In genomic region chr1:46022262-46022661, GRCm38 (mm10) we compare ENCODE assay signal across 9 mouse cellular contexts. TPM values are rescaled to one million over a fixed set of nuclear protein-coding genes. Genes with fewer than 3 reads are reported as not detected.
DNase-seq lines count a peak whose midpoint lies in the region; ATAC-seq and TF ChIP-seq lines count a peak whose summit lies in the region.
"Had no signal": no experiment of that assay in that cellular context is flagged by ENCODE, and none has a peak within 500 bp of the region (broad histone marks: within the 10 kb centered on the region; RNA-seq: fewer than 3 reads in every experiment).

No protein-coding gene starts in this region.

- no peaks in the 10 kb centered on the region for H3K4me1 ChIP-seq in kidney, postnatal 0 days (replicated peaks; ENCODE audit: insufficient read depth, low read length)
- H3K4me1 ChIP-seq: embryonic facial prominence, embryonic 13.5 days; limb, embryonic 15.5 days had no signal

- H3K27ac ChIP-seq in kidney, postnatal 0 days: no peak overlapping the region
- H3K27ac ChIP-seq: embryonic facial prominence, embryonic 13.5 days; limb, embryonic 15.5 days had no signal

- in situ Hi-C loops in Patski (cut with MboI; ENCODE audit: low pct_unique_long_range_greater_than_20kb): loop anchor here (5.0 kb wide), 2 partner anchors 90 to 200 kb away; no protein-coding TSS in a partner anchor

- POLR2A ChIA-PET in Patski (lab: Charles Lee): no interaction called here

- ATAC-seq in Patski: no peak
- ATAC-seq in kidney, postnatal 0 days (replicated peaks; ENCODE audit: low FRiP score, low read depth): 0 out of 2 replicates have a peak, but pooled peaks have one; percentile 25
- ATAC-seq in megakaryocyte-erythroid progenitor cell, adult 5-6 weeks (replicated peaks; ENCODE audit: low FRiP score, low TSS enrichment, poor library complexity, severe bottlenecking): peak; percentile 60

- H3K9ac ChIP-seq in kidney, postnatal 0 days (ENCODE audit: low read depth, low read length): no peak overlapping the region
- H3K9ac ChIP-seq: embryonic facial prominence, embryonic 13.5 days; limb, embryonic 15.5 days had no signal

- H3K4me2 ChIP-seq in kidney, postnatal 0 days (ENCODE audit: low read length): no peak overlapping the region
- H3K4me2 ChIP-seq: embryonic facial prominence, embryonic 13.5 days; limb, embryonic 15.5 days had no signal

- CTCF ChIA-PET in Patski (lab: Charles Lee): no interaction called here

- no peaks in the 10 kb centered on the region for H3K27me3 ChIP-seq in Patski
- no peaks in the 10 kb centered on the region for H3K27me3 ChIP-seq in kidney, postnatal 0 days (ENCODE audit: insufficient read depth, low read length)
- H3K27me3 ChIP-seq: embryonic facial prominence, embryonic 13.5 days; limb, embryonic 15.5 days had no signal

- no peaks in the 10 kb centered on the region for H3K36me3 ChIP-seq in kidney, postnatal 0 days (ENCODE audit: insufficient read depth, low read length)
- H3K36me3 ChIP-seq: embryonic facial prominence, embryonic 13.5 days; limb, embryonic 15.5 days had no signal

- peak; percentile 50 to 55 for DNase-seq in left cerebral cortex, adult 18-20 months (ENCODE audit: low spot score in 2 of 2)
- no peak for DNase-seq in left cerebral cortex, postnatal 36 days (ENCODE audit: low spot score in 2 of 2)
- no peak for DNase-seq in Patski (ENCODE audit: low read depth, low spot score)
- DNase-seq in embryo, embryonic 10.5 days (ENCODE audit: low spot score): peak; percentile 65
- DNase-seq in kidney, postnatal 0 days (ENCODE audit: low spot score): peak; percentile 82
- DNase-seq in urinary bladder, postnatal 4 days (ENCODE audit: low spot score in 2 of 2): no peak

- WGBS in kidney, postnatal 0 days: 33% methylated on average over 2 of the region's 2 CpGs

- no peaks in the 10 kb centered on the region for H3K9me3 ChIP-seq in kidney, postnatal 0 days (replicated peaks; ENCODE audit: low read length)
- H3K9me3 ChIP-seq: embryonic facial prominence, embryonic 13.5 days; limb, embryonic 15.5 days had no signal

- peak; percentile 51 for TF ChIP-seq CTCF in Patski (IDR thresholded peaks at IDR 0.05)
- TF ChIP-seq CTCF in kidney, postnatal 0 days (IDR thresholded peaks at IDR 0.05; ENCODE audit: low read depth): peak; percentile 86

- intact Hi-C loops in left cerebral cortex, postnatal 36 days (cut with DNase I): loop anchor here (2.0 kb wide), 1 partner anchor 207 kb away; no protein-coding TSS in a partner anchor

- H3K4me3 ChIP-seq in kidney, postnatal 0 days (replicated peaks; ENCODE audit: low read depth, low read length): no peak overlapping the region
- H3K4me3 ChIP-seq: embryonic facial prominence, embryonic 13.5 days; limb, embryonic 15.5 days had no signal

RNA-seq across cellular contexts. Expression of gene Dnah7b, which starts 43.9 kb away (rescaled TPM):
- total RNA-seq in left cerebral cortex, adult 18-20 months (2021): under 1 TPM; 0.70 to 0.75 TPM
- 1 to 10 TPM; 1.4 to 2.4 TPM for total RNA-seq in left cerebral cortex, postnatal 36 days (2021)
- 4.2 TPM for polyA plus RNA-seq in Patski (2021)
- polyA plus RNA-seq in kidney, postnatal 0 days (2015; fragmentation: Nextera tagmentation; extraction: Ambion mirVana): 1.4 and 1.9 TPM in 2 replicates
- total RNA-seq in megakaryocyte-erythroid progenitor cell, adult 5-6 weeks (2014; fragmentation: Nextera tagmentation): not detected in 2 replicates
- total RNA-seq in megakaryocyte-erythroid progenitor cell, adult 5-6 weeks (2017): not detected in 2 replicates

Comparison
In these comparisons a context has a peak if more than half of its experiments do, and no peak if none do; other contexts are left out.
1. DNase-seq: peak in left cerebral cortex, adult 18-20 months (2 of 2), embryo, embryonic 10.5 days (single experiment) and kidney, postnatal 0 days (single experiment); none in left cerebral cortex, postnatal 36 days (0 of 2), Patski (single experiment) and urinary bladder, postnatal 4 days (0 of 2).